Mouse (Mus musculus) bone marrow macrophage, adult 2 months (primary cell): ENCODE data around the gene Ndufa6.

Experiments
- CTCF ChIP-seq: IDR thresholded peaks from 2 replicates; pipeline ENCODE4 v1.5.1; 2012; ENCODE audit warnings: low read depth, mild to moderate bottlenecking, low read length, moderate library complexity
- POLR2A ChIP-seq: IDR thresholded peaks from 2 replicates; pipeline ENCODE4 v1.6.1; 2012; ENCODE audit warnings: mild to moderate bottlenecking, low read depth, low read length, borderline replicate concordance

- TF ChIP-seq CTCF (no peak), POLR2A (no peak)
These were observed 47.0 kb downstream of the Ndufa6 start for GRCm38 (mm10) chr15:82307107-82307506.
